Mouse (Mus musculus): ENCODE data around the gene Cox14. TPM values are rescaled to one million over a fixed set of nuclear protein-coding genes. Genes with fewer than 3 reads are reported as not detected.

Gene Cox14
- polyA plus RNA-seq, 1 experiment from 2014 or later: 199 TPM

GRCm38 (mm10) chr15:99684156-99684555 is 41.3 kb upstream of the Cox14 start:
- WGBS: 86% methylated on average over 5 of the region's 5 CpGs
- no peak for TF ChIP-seq EP300 (optimal IDR thresholded peaks at IDR 0.05)
- no peak for TF ChIP-seq CTCF (IDR thresholded peaks at IDR 0.05; ENCODE audit: low read depth)
- Histone ChIP-seq H3K27ac (replicated peaks) (no peak overlapping the region), H3K9ac (ENCODE audit: low read length) (no peak overlapping the region), H3K27me3 (ENCODE audit: control insufficient read depth, insufficient read depth, low read length) (no peaks in the 10 kb centered on the region), H3K4me1 (replicated peaks; ENCODE audit: control insufficient read depth, insufficient read depth) (no peaks in the 10 kb centered on the region), H3K36me3 (ENCODE audit: control insufficient read depth, insufficient read depth, low read length) (no peaks in the 10 kb centered on the region), H3K9me3 (ENCODE audit: control insufficient read depth, low read length) (no peaks in the 10 kb centered on the region), H3K4me3 (ENCODE audit: low read depth, low read length) (no peak overlapping the region), H3K4me2 (replicated peaks; ENCODE audit: low read depth) (no peak overlapping the region)
- DNase-seq (ENCODE audit: low spot score): no peak
- no peak for ATAC-seq (ENCODE audit: low FRiP score, low TSS enrichment)

- no peak overlapping the region for H3K27ac ChIP-seq (replicated peaks)
- no peak overlapping the region for H3K4me3 ChIP-seq (ENCODE audit: low read depth, low read length)
- H3K4me1 ChIP-seq (replicated peaks; ENCODE audit: control insufficient read depth, insufficient read depth): no peaks in the 10 kb centered on the region
- DNase-seq (ENCODE audit: low spot score): peak; percentile 57
- H3K27me3 ChIP-seq (ENCODE audit: control insufficient read depth, insufficient read depth, low read length): no peaks in the 10 kb centered on the region
- no peaks in the 10 kb centered on the region for H3K9me3 ChIP-seq (ENCODE audit: control insufficient read depth, low read length)
- no peak overlapping the region for H3K4me2 ChIP-seq (replicated peaks; ENCODE audit: low read depth)
- WGBS: 3% methylated on average over 4 of the region's 4 CpGs
- no peak overlapping the region for H3K9ac ChIP-seq (ENCODE audit: low read length)
- TF ChIP-seq CTCF (IDR thresholded peaks at IDR 0.05; ENCODE audit: low read depth) (peak; percentile 96), EP300 (optimal IDR thresholded peaks at IDR 0.05) (no peak)
- H3K36me3 ChIP-seq (ENCODE audit: control insufficient read depth, insufficient read depth, low read length): no peaks in the 10 kb centered on the region
- ATAC-seq (ENCODE audit: low FRiP score, low TSS enrichment): peak; percentile 59; the same call in 1 of the 2 replicates
These were observed 36.7 kb upstream of the Cox14 start for GRCm38 (mm10) chr15:99688712-99689111.

- Histone ChIP-seq H3K4me3 (ENCODE audit: low read depth, low read length) (no peak overlapping the region), H3K9me3 (ENCODE audit: control insufficient read depth, low read length) (no peaks in the 10 kb centered on the region), H3K36me3 (ENCODE audit: control insufficient read depth, insufficient read depth, low read length) (no peaks in the 10 kb centered on the region), H3K27me3 (ENCODE audit: control insufficient read depth, insufficient read depth, low read length) (no peaks in the 10 kb centered on the region), H3K9ac (ENCODE audit: low read length) (no peak overlapping the region), H3K27ac (replicated peaks) (no peak overlapping the region), H3K4me1 (replicated peaks; ENCODE audit: control insufficient read depth, insufficient read depth) (no peaks in the 10 kb centered on the region), H3K4me2 (replicated peaks; ENCODE audit: low read depth) (no peak overlapping the region)
- 20% methylated on average over 4 of the region's 4 CpGs for WGBS
- TF ChIP-seq EP300 (optimal IDR thresholded peaks at IDR 0.05) (no peak), CTCF (IDR thresholded peaks at IDR 0.05; ENCODE audit: low read depth) (no peak)
- no peak for ATAC-seq (ENCODE audit: low FRiP score, low TSS enrichment)
- no peak for DNase-seq (ENCODE audit: low spot score)
These were observed 34.5 kb upstream of the Cox14 start for GRCm38 (mm10) chr15:99690924-99691323.

GRCm38 (mm10) chr15:99691976-99692375 is 33.4 kb upstream of the Cox14 start:
- Histone ChIP-seq H3K4me1 (replicated peaks; ENCODE audit: control insufficient read depth, insufficient read depth) (no peaks in the 10 kb centered on the region), H3K9ac (ENCODE audit: low read length) (no peak overlapping the region), H3K9me3 (ENCODE audit: control insufficient read depth, low read length) (no peaks in the 10 kb centered on the region), H3K27me3 (ENCODE audit: control insufficient read depth, insufficient read depth, low read length) (no peaks in the 10 kb centered on the region), H3K4me2 (replicated peaks; ENCODE audit: low read depth) (no peak overlapping the region), H3K27ac (replicated peaks) (no peak overlapping the region), H3K4me3 (ENCODE audit: low read depth, low read length) (no peak overlapping the region), H3K36me3 (ENCODE audit: control insufficient read depth, insufficient read depth, low read length) (no peaks in the 10 kb centered on the region)
- DNase-seq (ENCODE audit: low spot score): no peak
- 34% methylated on average over 9 of the region's 9 CpGs for WGBS
- TF ChIP-seq EP300 (optimal IDR thresholded peaks at IDR 0.05) (no peak), CTCF (IDR thresholded peaks at IDR 0.05; ENCODE audit: low read depth) (no peak)
- ATAC-seq (ENCODE audit: low FRiP score, low TSS enrichment): no peak

- Histone ChIP-seq H3K36me3 (ENCODE audit: control insufficient read depth, insufficient read depth, low read length) (no peaks in the 10 kb centered on the region), H3K9ac (ENCODE audit: low read length) (no peak overlapping the region), H3K27me3 (ENCODE audit: control insufficient read depth, insufficient read depth, low read length) (no peaks in the 10 kb centered on the region), H3K4me3 (ENCODE audit: low read depth, low read length) (no peak overlapping the region), H3K27ac (replicated peaks) (no peak overlapping the region), H3K4me2 (replicated peaks; ENCODE audit: low read depth) (no peak overlapping the region), H3K9me3 (ENCODE audit: control insufficient read depth, low read length) (no peaks in the 10 kb centered on the region), H3K4me1 (replicated peaks; ENCODE audit: control insufficient read depth, insufficient read depth) (no peaks in the 10 kb centered on the region)
- no peak for TF ChIP-seq CTCF (IDR thresholded peaks at IDR 0.05; ENCODE audit: low read depth)
- TF ChIP-seq EP300 (optimal IDR thresholded peaks at IDR 0.05): no peak
- WGBS: 14% methylated on average over 2 of the region's 2 CpGs
- ATAC-seq (ENCODE audit: low FRiP score, low TSS enrichment) (no peak), DNase-seq (ENCODE audit: low spot score) (peak; percentile 40)
These were observed 28.1 kb upstream of the Cox14 start for GRCm38 (mm10) chr15:99697309-99697708.

GRCm38 (mm10) chr15:99698533-99699085 is 26.8 kb upstream of the Cox14 start:
- Histone ChIP-seq H3K9me3 (ENCODE audit: control insufficient read depth, low read length) (no peaks in the 10 kb centered on the region), H3K4me2 (replicated peaks; ENCODE audit: low read depth) (no peak overlapping the region), H3K27ac (replicated peaks) (no peak overlapping the region), H3K36me3 (ENCODE audit: control insufficient read depth, insufficient read depth, low read length) (no peaks in the 10 kb centered on the region), H3K4me1 (replicated peaks; ENCODE audit: control insufficient read depth, insufficient read depth) (no peaks in the 10 kb centered on the region), H3K27me3 (ENCODE audit: control insufficient read depth, insufficient read depth, low read length) (no peaks in the 10 kb centered on the region), H3K9ac (ENCODE audit: low read length) (no peak overlapping the region), H3K4me3 (ENCODE audit: low read depth, low read length) (no peak overlapping the region)
- ATAC-seq (ENCODE audit: low FRiP score, low TSS enrichment): no peak
- WGBS: 32% methylated on average over 20 of the region's 20 CpGs
- DNase-seq (ENCODE audit: low spot score): no peak
- no peak for TF ChIP-seq EP300 (optimal IDR thresholded peaks at IDR 0.05)
- no peak for TF ChIP-seq CTCF (IDR thresholded peaks at IDR 0.05; ENCODE audit: low read depth)

Measured in stomach, postnatal 0 days (tissue).